Mouse (Mus musculus): ENCODE measurements around the gene Layn.

Layn gene

GRCm38 (mm10) chr9:51032785-51033529 is 43.9 kb downstream of the Layn start:
- in situ Hi-C loops (cut with MboI; ENCODE audit: low sequenced_read_pairs), result no loop called here

- in situ Hi-C loops (cut with MboI; ENCODE audit: low sequenced_read_pairs), result no loop called here
These were observed 44.6 kb downstream of the Layn start for GRCm38 (mm10) chr9:51032291-51032690.

GRCm38 (mm10) chr9:51031603-51032002 is 45.3 kb downstream of the Layn start:
- in situ Hi-C loops (cut with MboI; ENCODE audit: low sequenced_read_pairs), result no loop called here

- in situ Hi-C loops (cut with MboI; ENCODE audit: low sequenced_read_pairs), result no loop called here
These were observed 46.7 kb downstream of the Layn start for GRCm38 (mm10) chr9:51030147-51030546.

GRCm38 (mm10) chr9:51026952-51027351 is 49.9 kb downstream of the Layn start:
- in situ Hi-C loops (cut with MboI; ENCODE audit: low sequenced_read_pairs), result no loop called here

- in situ Hi-C loops (cut with MboI; ENCODE audit: low sequenced_read_pairs), result no loop called here
These were observed 55.6 kb downstream of the Layn start for GRCm38 (mm10) chr9:51021123-51021795.

GRCm38 (mm10) chr9:51020351-51020750 is 56.5 kb downstream of the Layn start:
- in situ Hi-C loops (cut with MboI; ENCODE audit: low sequenced_read_pairs), result no loop called here

- in situ Hi-C loops (cut with MboI; ENCODE audit: low sequenced_read_pairs), result no loop called here
These were observed 57.2 kb downstream of the Layn start for GRCm38 (mm10) chr9:51019670-51020069.

GRCm38 (mm10) chr9:51015732-51016131 is 61.2 kb downstream of the Layn start:
- in situ Hi-C loops (cut with MboI; ENCODE audit: low sequenced_read_pairs), result no loop called here

GRCm38 (mm10) chr9:51013644-51014043 is 63.2 kb downstream of the Layn start:
- in situ Hi-C loops (cut with MboI; ENCODE audit: low sequenced_read_pairs), result no loop called here

GRCm38 (mm10) chr9:51009656-51009950 is 67.3 kb downstream of the Layn start:
- in situ Hi-C loops (cut with MboI; ENCODE audit: low sequenced_read_pairs), result loop anchor here (5.0 kb wide), 1 partner anchor 157 kb away; no protein-coding TSS in a partner anchor

- in situ Hi-C loops (cut with MboI; ENCODE audit: low sequenced_read_pairs), result loop anchor here (5.0 kb wide), 1 partner anchor 157 kb away; no protein-coding TSS in a partner anchor
These were observed 67.8 kb downstream of the Layn start, which contains the start of gene Sik2 for GRCm38 (mm10) chr9:51008841-51009655. Sik2 (minus strand) TSS chr9:51009073.

- in situ Hi-C loops (cut with MboI; ENCODE audit: low sequenced_read_pairs), result loop anchor here (5.0 kb wide), 1 partner anchor 156 kb away; no protein-coding TSS in a partner anchor
These were observed 68.6 kb downstream of the Layn start for GRCm38 (mm10) chr9:51008068-51008840.

- in situ Hi-C loops (cut with MboI; ENCODE audit: low sequenced_read_pairs), result loop anchor here (5.0 kb wide), 1 partner anchor 155 kb away; no protein-coding TSS in a partner anchor
These were observed 69.2 kb downstream of the Layn start for GRCm38 (mm10) chr9:51007726-51008067.

GRCm38 (mm10) chr9:51006846-51007245 is 70.0 kb downstream of the Layn start:
- in situ Hi-C loops (cut with MboI; ENCODE audit: low sequenced_read_pairs), result loop anchor here (5.0 kb wide), 1 partner anchor 155 kb away; no protein-coding TSS in a partner anchor

Measured in CH12F3 (cell line).